Mouse (Mus musculus): ENCODE measurements around the gene Churc1. TPM values are rescaled to one million over a fixed set of nuclear protein-coding genes. Genes with fewer than 3 reads are reported as not detected.

Gene Churc1
- polyA plus RNA-seq, 1 experiment from 2014 or later: 127 TPM

DNA sequence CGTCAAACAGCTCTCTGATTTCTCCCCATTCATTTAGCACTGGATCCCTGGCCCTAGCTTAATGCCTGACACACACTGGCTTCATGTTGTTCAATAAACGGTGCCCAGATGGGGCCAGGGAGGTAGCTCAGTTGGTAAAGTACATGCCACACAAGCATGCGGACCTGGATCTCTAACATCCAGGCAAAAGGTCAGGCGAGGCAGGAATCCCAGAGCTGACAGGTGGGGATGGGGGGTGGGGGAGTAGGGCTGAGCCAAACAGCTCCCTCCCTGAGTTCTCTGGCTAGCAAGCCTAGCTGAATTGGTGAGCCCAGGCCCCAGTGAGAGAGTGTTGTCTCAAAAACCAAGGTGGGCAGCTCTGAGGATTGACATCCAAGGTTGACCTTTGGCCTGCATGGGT lies 51.8 kb downstream of the Churc1 start:
- 38% methylated on average over 4 of the region's 4 CpGs for WGBS

GRCm38 (mm10) chr12:76818120-76818519 lies 52.8 kb downstream of the Churc1 start:
- no peaks in the 10 kb centered on the region for H3K36me3 ChIP-seq
- peaks cover 56% of the 10 kb centered on the region for H3K4me1 ChIP-seq
- peak overlapping the region; percentile 80 for H3K27ac ChIP-seq (replicated peaks)
- ATAC-seq (ENCODE audit: insufficient number of reproducible peaks, low FRiP score, low TSS enrichment, low read depth): peak; percentile 58
- 43% methylated on average over 4 of the region's 4 CpGs for WGBS
- no peak overlapping the region for H3K4me3 ChIP-seq (replicated peaks)
- no peaks in the 10 kb centered on the region for H3K9me3 ChIP-seq (replicated peaks)
- no peak overlapping the region for H3K9ac ChIP-seq
- no peaks in the 10 kb centered on the region for H3K27me3 ChIP-seq
- no peak overlapping the region for H3K4me2 ChIP-seq (replicated peaks)

More for the DNA sequence above, 51.8 kb downstream of the Churc1 start:
- Histone ChIP-seq H3K27me3 (no peaks in the 10 kb centered on the region), H3K4me1 (peaks cover 56% of the 10 kb centered on the region), H3K36me3 (no peaks in the 10 kb centered on the region), H3K9ac (no peak overlapping the region), H3K4me2 (replicated peaks) (no peak overlapping the region), H3K27ac (replicated peaks) (peak overlapping the region; percentile 80; the same call in 1 of the 2 replicates), H3K9me3 (replicated peaks) (no peaks in the 10 kb centered on the region), H3K4me3 (replicated peaks) (no peak overlapping the region)
- no peak for ATAC-seq (ENCODE audit: insufficient number of reproducible peaks, low FRiP score, low TSS enrichment, low read depth)

DNA sequence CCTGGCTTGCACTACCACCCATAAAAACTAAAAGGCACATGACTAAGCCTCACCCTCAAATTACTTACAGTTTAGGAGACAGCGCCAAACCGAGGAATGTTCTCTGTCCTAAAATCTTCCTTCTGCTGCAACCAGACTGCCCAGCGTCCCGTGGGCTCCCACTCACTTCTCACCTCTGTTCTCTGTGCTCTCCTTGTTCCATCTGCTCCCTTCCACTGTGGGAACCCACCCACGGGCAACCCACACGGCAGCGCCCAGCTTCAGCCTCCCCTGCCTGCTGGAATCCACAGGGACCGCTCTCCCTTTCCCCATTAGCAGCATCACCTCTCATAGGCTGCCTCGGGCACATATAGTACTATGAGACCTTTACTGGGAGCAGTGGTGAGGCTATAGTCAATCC lies 53.6 kb downstream of the Churc1 start:
- Histone ChIP-seq H3K27me3 (0 out of 2 replicates have a peak, but pooled peaks cover 2% of the 10 kb centered on the region), H3K27ac (replicated peaks) (peak overlapping the region; percentile 80), H3K4me1 (peaks cover 55% of the 10 kb centered on the region), H3K36me3 (no peaks in the 10 kb centered on the region), H3K4me3 (replicated peaks) (no peak overlapping the region), H3K9me3 (replicated peaks) (no peaks in the 10 kb centered on the region), H3K4me2 (replicated peaks) (no peak overlapping the region), H3K9ac (no peak overlapping the region)
- WGBS: 70% methylated on average over 9 of the region's 9 CpGs
- ATAC-seq (ENCODE audit: insufficient number of reproducible peaks, low FRiP score, low TSS enrichment, low read depth): no peak

DNA sequence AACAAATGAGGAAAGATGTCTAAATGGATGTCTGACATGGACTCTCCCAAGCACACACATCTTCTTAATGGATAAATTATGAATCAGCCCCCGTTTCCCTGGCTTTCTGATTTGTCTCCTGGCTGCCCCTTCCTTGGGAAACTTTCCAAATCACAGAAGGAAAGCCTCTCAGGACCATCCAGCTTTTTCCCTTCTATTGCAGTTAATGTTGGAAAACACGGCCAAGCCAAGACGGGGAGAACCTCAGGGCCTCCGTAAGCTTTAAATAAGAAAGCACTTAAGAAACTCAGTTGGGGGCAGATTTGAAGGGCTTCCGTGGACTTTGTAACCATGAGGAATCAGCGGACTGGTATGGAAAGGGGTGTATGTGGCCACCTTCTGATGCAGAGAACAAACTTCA lies 54.5 kb downstream of the Churc1 start:
- no peak overlapping the region for H3K4me3 ChIP-seq (replicated peaks)
- 0 out of 2 replicates have a peak, but pooled peaks cover 5% of the 10 kb centered on the region for H3K27me3 ChIP-seq
- no peak overlapping the region for H3K9ac ChIP-seq
- no peaks in the 10 kb centered on the region for H3K9me3 ChIP-seq (replicated peaks)
- H3K4me2 ChIP-seq (replicated peaks): no peak overlapping the region
- H3K4me1 ChIP-seq: peaks cover 55% of the 10 kb centered on the region
- no peak for ATAC-seq (ENCODE audit: insufficient number of reproducible peaks, low FRiP score, low TSS enrichment, low read depth)
- H3K36me3 ChIP-seq: no peaks in the 10 kb centered on the region
- H3K27ac ChIP-seq (replicated peaks): 0 out of 2 replicates have a peak overlapping the region, but pooled peaks have one; percentile 22
- WGBS: 57% methylated on average over 6 of the region's 6 CpGs

DNA sequence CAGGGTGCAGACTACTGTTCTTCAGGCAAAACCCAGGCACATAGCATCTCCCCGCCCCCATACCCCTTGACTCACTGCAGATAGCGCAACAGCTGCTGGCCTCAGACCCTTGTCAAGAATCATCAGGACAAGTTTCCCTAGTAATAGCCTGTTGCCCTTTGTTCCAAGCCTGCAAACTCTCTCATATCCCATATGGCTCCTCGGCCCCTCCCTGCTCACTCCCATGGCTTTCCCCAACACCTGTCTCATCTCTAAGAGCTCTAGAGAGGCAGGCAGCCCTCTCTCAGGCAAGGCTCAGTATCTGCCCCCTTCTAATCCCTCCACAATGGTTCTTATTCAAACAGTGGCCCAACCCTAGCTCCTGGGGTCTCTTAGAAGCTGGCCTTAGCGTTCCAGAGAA lies 55.3 kb downstream of the Churc1 start:
- Histone ChIP-seq H3K27me3 (0 out of 2 replicates have a peak, but pooled peaks cover 5% of the 10 kb centered on the region), H3K9ac (no peak overlapping the region), H3K4me1 (peaks cover 55% of the 10 kb centered on the region), H3K36me3 (no peaks in the 10 kb centered on the region), H3K4me3 (replicated peaks) (peak overlapping the region; percentile 71; the same call in 1 of the 2 replicates), H3K9me3 (replicated peaks) (no peaks in the 10 kb centered on the region), H3K4me2 (replicated peaks) (peak overlapping the region; percentile 90), H3K27ac (replicated peaks) (0 out of 2 replicates have a peak overlapping the region, but pooled peaks have one; percentile 0)
- WGBS: 48% methylated on average over 4 of the region's 4 CpGs
- ATAC-seq (ENCODE audit: insufficient number of reproducible peaks, low FRiP score, low TSS enrichment, low read depth): no peak

DNA sequence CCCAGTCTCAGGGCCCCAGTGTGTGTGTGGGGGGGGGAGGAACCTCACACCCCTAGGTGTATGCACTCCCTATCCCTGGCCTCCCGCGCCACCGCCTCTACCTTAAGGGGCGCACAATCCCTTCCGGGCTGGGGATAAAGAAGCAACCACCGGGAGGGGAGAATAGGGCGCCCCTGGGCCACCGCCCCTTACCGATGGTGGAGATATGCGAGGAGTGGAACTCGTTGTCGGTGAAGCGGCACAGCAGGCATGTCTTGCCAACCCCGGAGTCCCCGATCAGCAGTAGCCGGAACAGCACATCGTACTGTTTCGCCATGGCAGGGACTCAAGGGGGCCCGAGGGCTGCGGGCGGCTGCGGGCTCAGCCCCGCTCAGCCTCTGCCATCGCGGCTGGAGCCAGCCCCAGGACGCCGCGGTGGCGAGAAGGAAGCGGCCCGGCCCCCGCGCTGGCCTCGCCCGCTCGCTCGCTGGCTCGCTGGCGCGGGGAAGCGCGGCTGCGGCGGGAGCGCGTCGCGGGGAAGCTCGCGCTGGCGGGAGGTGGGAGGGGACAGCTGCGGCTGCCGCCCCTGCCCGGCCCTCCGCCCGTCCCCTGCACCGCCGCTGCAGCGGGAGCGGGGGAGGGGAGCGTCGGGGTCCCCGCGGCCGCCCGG lies 56.8 kb downstream of the Churc1 start:
- H3K9ac ChIP-seq: peak overlapping the region; percentile 79
- under 1% methylated on average over 52 of the region's 66 CpGs for WGBS
- peaks cover 47% of the 10 kb centered on the region for H3K4me1 ChIP-seq
- peak overlapping the region; percentile 90 for H3K4me2 ChIP-seq (replicated peaks)
- no peaks in the 10 kb centered on the region for H3K36me3 ChIP-seq
- peak; percentile 64 for ATAC-seq (ENCODE audit: insufficient number of reproducible peaks, low FRiP score, low TSS enrichment, low read depth)
- H3K9me3 ChIP-seq (replicated peaks): no peaks in the 10 kb centered on the region
- 0 out of 2 replicates have a peak, but pooled peaks cover 5% of the 10 kb centered on the region for H3K27me3 ChIP-seq
- H3K4me3 ChIP-seq (replicated peaks): peak overlapping the region; percentile 71
- H3K27ac ChIP-seq (replicated peaks): peak overlapping the region; percentile 58

DNA sequence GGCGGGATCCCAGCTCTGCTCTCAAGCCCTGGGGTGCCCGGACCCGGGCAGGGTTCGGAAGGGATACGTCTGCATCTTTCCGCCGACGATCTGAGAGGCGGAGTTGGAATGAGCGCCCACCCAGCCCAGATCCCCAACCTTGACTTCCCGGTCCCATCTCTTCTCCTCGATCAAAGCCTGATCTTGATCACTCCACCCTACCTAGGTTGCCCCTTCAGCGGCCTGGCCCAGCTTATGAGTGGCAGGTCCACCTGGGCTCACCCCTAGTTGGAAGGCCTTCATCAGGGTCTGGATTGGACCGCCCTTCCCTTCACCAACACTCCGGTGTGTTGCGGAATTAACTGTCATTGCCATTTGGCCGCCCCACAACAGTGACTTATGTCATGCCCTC lies 57.3 kb downstream of the Churc1 start, which contains the start of gene Rab15:
Rab15 (minus strand) TSS at position 258 of the 391 bp plus-strand sequence.
- 0 out of 2 replicates have a peak, but pooled peaks cover 5% of the 10 kb centered on the region for H3K27me3 ChIP-seq
- no peaks in the 10 kb centered on the region for H3K36me3 ChIP-seq
- H3K27ac ChIP-seq (replicated peaks): peak within 1 kb of the TSS; percentile 58
- peaks cover 43% of the 10 kb centered on the region for H3K4me1 ChIP-seq
- H3K4me2 ChIP-seq (replicated peaks): peak within 1 kb of the TSS; percentile 90
- H3K4me3 ChIP-seq (replicated peaks): peak within 1 kb of the TSS; percentile 71
- WGBS: 4% methylated on average over 17 of the region's 17 CpGs
- H3K9me3 ChIP-seq (replicated peaks): no peaks in the 10 kb centered on the region
- H3K9ac ChIP-seq: peak within 1 kb of the TSS; percentile 79
- no peak for ATAC-seq (ENCODE audit: insufficient number of reproducible peaks, low FRiP score, low TSS enrichment, low read depth)

DNA sequence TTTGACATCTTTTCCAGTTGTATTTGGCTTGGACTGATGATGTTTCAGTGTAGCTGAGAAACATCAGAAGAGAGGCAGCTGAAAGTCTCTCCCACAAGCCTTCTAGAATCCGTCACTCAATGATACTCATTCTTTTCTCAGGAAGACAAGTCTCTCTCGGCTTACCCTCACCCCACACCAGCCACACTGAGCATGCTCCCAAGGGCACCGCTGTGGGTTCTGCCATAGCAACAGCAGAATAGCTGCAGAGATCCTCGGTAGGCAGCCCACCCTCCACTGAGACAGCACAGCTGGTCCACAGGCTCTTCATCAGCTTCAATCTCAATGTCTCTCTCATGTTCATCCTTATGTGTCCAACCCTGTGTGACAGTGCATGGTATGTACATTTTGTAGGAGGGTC lies 59.9 kb downstream of the Churc1 start:
- Histone ChIP-seq H3K4me3 (replicated peaks) (no peak overlapping the region), H3K27ac (replicated peaks) (no peak overlapping the region), H3K27me3 (0 out of 2 replicates have a peak, but pooled peaks cover 5% of the 10 kb centered on the region), H3K4me2 (replicated peaks) (no peak overlapping the region), H3K4me1 (peaks cover 21% of the 10 kb centered on the region), H3K36me3 (no peaks in the 10 kb centered on the region), H3K9me3 (replicated peaks) (no peaks in the 10 kb centered on the region), H3K9ac (no peak overlapping the region)
- 49% methylated on average over 4 of the region's 4 CpGs for WGBS
- no peak for ATAC-seq (ENCODE audit: insufficient number of reproducible peaks, low FRiP score, low TSS enrichment, low read depth)

GRCm38 (mm10) chr12:76832704-76833103 lies 67.4 kb downstream of the Churc1 start:
- Histone ChIP-seq H3K4me1 (no peaks in the 10 kb centered on the region), H3K4me3 (replicated peaks) (no peak overlapping the region), H3K9ac (no peak overlapping the region), H3K4me2 (replicated peaks) (no peak overlapping the region), H3K9me3 (replicated peaks) (no peaks in the 10 kb centered on the region), H3K27me3 (no peaks in the 10 kb centered on the region), H3K36me3 (no peaks in the 10 kb centered on the region), H3K27ac (replicated peaks) (no peak overlapping the region)
- ATAC-seq (ENCODE audit: insufficient number of reproducible peaks, low FRiP score, low TSS enrichment, low read depth): no peak
- WGBS: under 1% methylated on average over 3 of the region's 3 CpGs

Other genes with a start within 250 kb of the Churc1 start
- 7.7 and 8.9 TPM in 2 replicates for gene Plekhg3, start 234.6 kb upstream of the Churc1 start, polyA plus RNA-seq (2015; fragmentation: Nextera tagmentation; extraction: Ambion mirVana)
- 0.76 and 0.85 TPM in 2 replicates for gene Sptb, start 55.0 kb upstream of the Churc1 start, polyA plus RNA-seq (2015; fragmentation: Nextera tagmentation; extraction: Ambion mirVana)
- gene Fntb, start 51 bp downstream of the Churc1 start, polyA plus RNA-seq (2015; fragmentation: Nextera tagmentation; extraction: Ambion mirVana): 46.8 and 47.1 TPM in 2 replicates
- gene Gpx2, start 30.0 kb downstream of the Churc1 start, polyA plus RNA-seq (2015; fragmentation: Nextera tagmentation; extraction: Ambion mirVana): 5.1 and 5.7 TPM in 2 replicates
- gene Rab15, start 57.4 kb downstream of the Churc1 start, polyA plus RNA-seq (2015; fragmentation: Nextera tagmentation; extraction: Ambion mirVana): 39.0 and 42.3 TPM in 2 replicates
- 16.5 and 17.3 TPM in 2 replicates for gene Max, start 196.7 kb downstream of the Churc1 start, polyA plus RNA-seq (2015; fragmentation: Nextera tagmentation; extraction: Ambion mirVana)